Mouse (Mus musculus): ENCODE data around the gene Cnpy3. TPM values are rescaled to one million over a fixed set of nuclear protein-coding genes. Genes with fewer than 3 reads are reported as not detected.

Gene Cnpy3
- total and polyA plus RNA-seq, 3 experiments: 19.7 to 21.5 (median 19.8) TPM

DNA sequence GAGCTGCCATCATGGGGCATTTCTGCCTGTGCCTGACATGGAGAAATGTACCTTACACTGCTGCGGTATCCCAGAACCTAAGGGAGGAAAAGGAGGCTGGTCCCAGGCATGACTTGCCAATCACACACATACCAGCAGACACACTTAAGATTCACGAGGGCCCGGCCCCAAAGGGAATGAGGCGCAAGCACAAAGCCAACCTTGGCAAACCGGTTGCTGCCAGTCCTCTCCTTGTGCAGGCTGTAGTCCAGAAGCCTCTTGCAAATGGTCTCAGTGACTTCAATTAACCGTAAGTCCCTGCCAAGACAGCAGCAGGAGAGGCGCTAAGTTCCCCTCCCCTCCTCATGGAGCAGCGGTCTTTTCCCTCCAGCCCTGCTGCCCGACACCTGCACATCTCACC, 9.0 kb downstream of the Cnpy3 start:
- TF ChIP-seq POLR2A (IDR thresholded peaks at IDR 0.05; ENCODE audit: insufficient read depth, low read depth, low read length): no peak
- no peak for TF ChIP-seq CTCF (IDR thresholded peaks at IDR 0.05)
- no peak for TF ChIP-seq EP300 (IDR thresholded peaks at IDR 0.05; ENCODE audit: insufficient read depth, low read depth, low read length)
- Histone ChIP-seq H3K9ac (ENCODE audit: low read depth, low read length) (no peak overlapping the region), H3K4me1 (ENCODE audit: control insufficient read depth, insufficient read depth, low read length) (no peaks in the 10 kb centered on the region), H3K27me3 (ENCODE audit: control insufficient read depth, insufficient read depth, low read length) (no peaks in the 10 kb centered on the region), H3K27ac (no peak overlapping the region), H3K36me3 (ENCODE audit: control insufficient read depth, insufficient read depth, low read length) (no peaks in the 10 kb centered on the region), H3K4me3 (no peak overlapping the region), H3K79me2 (replicated peaks; ENCODE audit: control insufficient read depth, insufficient read depth, low read length) (no peaks in the 10 kb centered on the region)
- no peak for DNase-seq
- WGBS: 89% methylated on average over 9 of the region's 9 CpGs
- intact Hi-C loops (cut with DNase I): no loop called here

DNA sequence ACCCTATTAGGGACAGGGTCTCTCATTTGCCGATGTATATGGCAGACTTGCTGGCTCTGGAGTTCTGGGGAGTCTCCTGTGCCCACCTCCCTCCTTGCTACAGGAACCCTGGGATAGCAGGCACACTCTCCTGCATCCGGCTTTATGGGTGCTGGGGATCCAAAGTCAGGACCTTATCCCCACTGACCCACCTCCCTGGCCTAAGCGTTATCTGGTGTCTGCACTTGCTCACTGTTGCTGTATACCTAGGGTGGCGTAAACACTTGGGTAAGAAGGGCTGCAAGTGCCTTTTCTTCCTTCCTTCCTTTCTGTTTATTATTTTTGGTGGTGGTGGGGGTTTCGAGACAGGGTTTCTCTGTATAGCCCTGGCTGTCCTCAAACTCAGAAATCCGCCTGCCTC, 10.7 kb downstream of the Cnpy3 start:
- no peak for DNase-seq
- Histone ChIP-seq H3K36me3 (ENCODE audit: control insufficient read depth, insufficient read depth, low read length) (no peaks in the 10 kb centered on the region), H3K27me3 (ENCODE audit: control insufficient read depth, insufficient read depth, low read length) (no peaks in the 10 kb centered on the region), H3K27ac (no peak overlapping the region), H3K4me3 (no peak overlapping the region), H3K9ac (ENCODE audit: low read depth, low read length) (no peak overlapping the region), H3K4me1 (ENCODE audit: control insufficient read depth, insufficient read depth, low read length) (no peaks in the 10 kb centered on the region), H3K79me2 (replicated peaks; ENCODE audit: control insufficient read depth, insufficient read depth, low read length) (no peaks in the 10 kb centered on the region)
- intact Hi-C loops (cut with DNase I): no loop called here
- 95% methylated on average over 6 of the region's 6 CpGs for WGBS
- TF ChIP-seq CTCF (IDR thresholded peaks at IDR 0.05): no peak
- TF ChIP-seq EP300 (IDR thresholded peaks at IDR 0.05; ENCODE audit: insufficient read depth, low read depth, low read length): no peak
- no peak for TF ChIP-seq POLR2A (IDR thresholded peaks at IDR 0.05; ENCODE audit: insufficient read depth, low read depth, low read length)

DNA sequence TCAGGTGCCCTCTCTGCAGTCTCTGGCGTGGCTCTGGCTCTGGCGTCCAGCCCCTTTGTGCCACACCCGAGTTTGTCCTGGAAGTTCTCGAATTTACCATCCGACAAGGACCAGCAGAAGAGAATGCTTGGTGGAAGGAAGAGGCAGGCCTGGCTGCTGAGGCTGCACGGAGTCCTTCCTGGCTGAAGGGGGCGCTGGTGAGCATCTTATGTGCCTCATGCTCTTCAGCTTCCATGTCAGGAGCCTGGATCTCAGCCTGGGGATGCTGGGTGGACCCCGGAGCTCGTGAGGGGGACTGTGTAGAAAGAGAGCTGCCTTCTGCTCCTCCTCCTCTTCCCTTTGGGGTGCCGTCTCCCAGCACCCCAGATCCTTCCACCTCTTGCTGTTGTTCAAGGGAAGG, 15.9 kb downstream of the Cnpy3 start:
- intact Hi-C loops (cut with DNase I): no loop called here
- no peaks in the 10 kb centered on the region for H3K79me2 ChIP-seq (replicated peaks; ENCODE audit: control insufficient read depth, insufficient read depth, low read length)
- no peaks in the 10 kb centered on the region for H3K4me1 ChIP-seq (ENCODE audit: control insufficient read depth, insufficient read depth, low read length)
- no peaks in the 10 kb centered on the region for H3K36me3 ChIP-seq (ENCODE audit: control insufficient read depth, insufficient read depth, low read length)
- H3K4me3 ChIP-seq: no peak overlapping the region
- TF ChIP-seq POLR2A (IDR thresholded peaks at IDR 0.05; ENCODE audit: insufficient read depth, low read depth, low read length) (no peak), CTCF (IDR thresholded peaks at IDR 0.05) (peak; percentile 58), EP300 (IDR thresholded peaks at IDR 0.05; ENCODE audit: insufficient read depth, low read depth, low read length) (no peak)
- DNase-seq: no peak
- H3K27me3 ChIP-seq (ENCODE audit: control insufficient read depth, insufficient read depth, low read length): no peaks in the 10 kb centered on the region
- no peak overlapping the region for H3K9ac ChIP-seq (ENCODE audit: low read depth, low read length)
- no peak overlapping the region for H3K27ac ChIP-seq
- 61% methylated on average over 10 of the region's 10 CpGs for WGBS

DNA sequence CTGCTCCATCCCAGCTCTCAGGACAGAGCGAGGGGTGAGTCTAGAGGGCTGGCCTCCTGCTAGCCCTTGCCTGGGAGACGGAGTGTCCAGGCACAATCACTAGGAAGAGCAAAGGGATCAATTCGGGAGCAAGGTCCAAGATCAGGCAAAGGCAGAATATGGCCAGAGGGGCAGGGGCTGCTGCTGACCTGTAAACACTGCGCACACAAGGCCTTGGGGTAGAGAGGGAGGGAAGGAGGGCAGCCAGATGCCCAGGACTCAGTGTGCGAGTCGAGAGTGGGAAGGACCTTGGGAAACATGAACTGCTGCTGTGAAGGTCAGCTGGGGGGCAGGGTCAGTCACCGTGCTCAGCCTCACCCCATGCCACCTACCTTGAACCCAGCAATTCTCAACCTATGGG, 16.7 kb downstream of the Cnpy3 start:
- no peak overlapping the region for H3K27ac ChIP-seq
- H3K36me3 ChIP-seq (ENCODE audit: control insufficient read depth, insufficient read depth, low read length): no peaks in the 10 kb centered on the region
- no peaks in the 10 kb centered on the region for H3K79me2 ChIP-seq (replicated peaks; ENCODE audit: control insufficient read depth, insufficient read depth, low read length)
- WGBS: 92% methylated on average over 7 of the region's 7 CpGs
- no peaks in the 10 kb centered on the region for H3K4me1 ChIP-seq (ENCODE audit: control insufficient read depth, insufficient read depth, low read length)
- TF ChIP-seq EP300 (IDR thresholded peaks at IDR 0.05; ENCODE audit: insufficient read depth, low read depth, low read length) (no peak), POLR2A (IDR thresholded peaks at IDR 0.05; ENCODE audit: insufficient read depth, low read depth, low read length) (no peak), CTCF (IDR thresholded peaks at IDR 0.05) (no peak)
- DNase-seq: no peak
- H3K4me3 ChIP-seq: no peak overlapping the region
- H3K9ac ChIP-seq (ENCODE audit: low read depth, low read length): no peak overlapping the region
- no peaks in the 10 kb centered on the region for H3K27me3 ChIP-seq (ENCODE audit: control insufficient read depth, insufficient read depth, low read length)
- intact Hi-C loops (cut with DNase I): no loop called here

DNA sequence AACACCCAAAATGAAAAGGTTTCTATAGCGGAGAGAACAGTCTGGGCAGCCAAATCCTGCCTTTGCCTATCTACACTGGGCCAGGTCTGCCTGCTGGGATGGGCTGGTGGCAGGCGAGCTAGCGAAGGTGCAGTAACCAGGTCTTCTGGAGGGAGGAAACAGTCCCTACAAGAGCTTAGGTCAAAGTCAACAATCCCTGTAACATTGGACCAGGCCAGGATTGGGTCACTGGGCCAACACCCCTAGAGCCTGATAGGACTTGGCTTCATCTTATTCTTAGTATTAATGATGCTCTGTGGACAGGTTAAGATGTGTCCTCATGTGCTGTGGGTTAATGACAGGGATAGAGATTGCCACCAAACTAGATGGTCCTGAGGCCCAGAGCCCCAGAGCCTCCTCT, 18.0 kb downstream of the Cnpy3 start:
- no peak overlapping the region for H3K27ac ChIP-seq
- H3K27me3 ChIP-seq (ENCODE audit: control insufficient read depth, insufficient read depth, low read length): no peaks in the 10 kb centered on the region
- H3K9ac ChIP-seq (ENCODE audit: low read depth, low read length): no peak overlapping the region
- DNase-seq: no peak
- intact Hi-C loops (cut with DNase I): no loop called here
- H3K79me2 ChIP-seq (replicated peaks; ENCODE audit: control insufficient read depth, insufficient read depth, low read length): no peaks in the 10 kb centered on the region
- H3K36me3 ChIP-seq (ENCODE audit: control insufficient read depth, insufficient read depth, low read length): no peaks in the 10 kb centered on the region
- 95% methylated on average over 3 of the region's 3 CpGs for WGBS
- no peak overlapping the region for H3K4me3 ChIP-seq
- H3K4me1 ChIP-seq (ENCODE audit: control insufficient read depth, insufficient read depth, low read length): no peaks in the 10 kb centered on the region
- TF ChIP-seq EP300 (IDR thresholded peaks at IDR 0.05; ENCODE audit: insufficient read depth, low read depth, low read length) (no peak), POLR2A (IDR thresholded peaks at IDR 0.05; ENCODE audit: insufficient read depth, low read depth, low read length) (no peak), CTCF (IDR thresholded peaks at IDR 0.05) (no peak)

DNA sequence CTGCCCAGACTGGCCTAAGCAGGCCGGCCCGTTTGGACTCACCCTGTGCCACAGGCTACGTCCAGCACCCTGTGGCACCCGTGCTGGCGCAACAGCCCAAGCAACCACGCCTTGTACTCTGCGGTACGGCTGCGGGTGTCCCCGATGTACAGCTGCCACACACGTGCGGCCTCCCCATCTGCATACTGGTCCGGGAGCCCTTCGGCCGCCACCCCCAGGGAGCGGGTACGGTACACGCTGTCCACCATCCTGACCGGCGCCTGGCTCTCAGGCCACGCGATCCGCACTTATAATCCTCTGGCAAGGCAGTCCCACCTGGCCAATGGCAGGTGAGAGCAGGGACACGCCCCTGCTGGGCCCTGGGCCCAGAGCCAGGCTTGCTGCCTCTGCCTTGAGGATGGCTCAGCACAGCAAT, 23.1 kb downstream of the Cnpy3 start, which contains the start of gene Gnmt:
Gene Gnmt, minus strand, starts transcription at position 265 of the 415 bp plus-strand sequence.
- Histone ChIP-seq H3K27ac (no peak within 1 kb of the TSS), H3K36me3 (ENCODE audit: control insufficient read depth, insufficient read depth, low read length) (no peaks in the 10 kb centered on the region), H3K79me2 (replicated peaks; ENCODE audit: control insufficient read depth, insufficient read depth, low read length) (no peaks in the 10 kb centered on the region), H3K27me3 (ENCODE audit: control insufficient read depth, insufficient read depth, low read length) (no peaks in the 10 kb centered on the region), H3K4me3 (no peak within 1 kb of the TSS), H3K9ac (ENCODE audit: low read depth, low read length) (no peak within 1 kb of the TSS), H3K4me1 (ENCODE audit: control insufficient read depth, insufficient read depth, low read length) (no peaks in the 10 kb centered on the region)
- DNase-seq: no peak
- intact Hi-C loops (cut with DNase I): no loop called here
- WGBS: 21% methylated on average over 24 of the region's 24 CpGs
- TF ChIP-seq POLR2A (IDR thresholded peaks at IDR 0.05; ENCODE audit: insufficient read depth, low read depth, low read length) (no peak), EP300 (IDR thresholded peaks at IDR 0.05; ENCODE audit: insufficient read depth, low read depth, low read length) (no peak), CTCF (IDR thresholded peaks at IDR 0.05) (no peak)

Measured in heart, adult 2 months (tissue).